Mouse (Mus musculus) gastrocnemius, adult 2 months (tissue): ENCODE measurements around the gene Ptpdc1. TPM values are rescaled to one million over a fixed set of nuclear protein-coding genes. Genes with fewer than 3 reads are reported as not detected.

Experiments used
- DNase-seq: peaks from one replicate; pipeline ENCODE4 v3.0.0; 2022
- H3K27ac ChIP-seq: fragments of 200-600 bp; 2 replicates; pipeline ENCODE4 v1.8.1; 2022; ENCODE audit warnings: mild to moderate bottlenecking
- H3K4me3 ChIP-seq: fragments of 200-600 bp; 2 replicates; pipeline ENCODE4 v1.8.1; 2022; ENCODE audit warnings: mild to moderate bottlenecking, moderate library complexity
- CTCF ChIP-seq: fragments of 200-600 bp; IDR thresholded peaks from 2 replicates; pipeline ENCODE4 v1.8.1; 2022; ENCODE audit warnings: antibody characterized with exemption, mild to moderate bottlenecking, moderate library complexity
- intact Hi-C: fragments of 180-260 bp; cut with DNase I; formaldehyde crosslinking; loops from one replicate; pipeline ENCODE4 v1.15.1; 2025
- total RNA-seq, 2 experiments: library from RNA; stranded (reverse); gene quantifications; 2 replicates each; pipeline ENCODE4 v1.2.3; 2021

Ptpdc1 gene
- total RNA-seq, 2 experiments from 2014 or later: 3.2 to 4.7 TPM

DNA sequence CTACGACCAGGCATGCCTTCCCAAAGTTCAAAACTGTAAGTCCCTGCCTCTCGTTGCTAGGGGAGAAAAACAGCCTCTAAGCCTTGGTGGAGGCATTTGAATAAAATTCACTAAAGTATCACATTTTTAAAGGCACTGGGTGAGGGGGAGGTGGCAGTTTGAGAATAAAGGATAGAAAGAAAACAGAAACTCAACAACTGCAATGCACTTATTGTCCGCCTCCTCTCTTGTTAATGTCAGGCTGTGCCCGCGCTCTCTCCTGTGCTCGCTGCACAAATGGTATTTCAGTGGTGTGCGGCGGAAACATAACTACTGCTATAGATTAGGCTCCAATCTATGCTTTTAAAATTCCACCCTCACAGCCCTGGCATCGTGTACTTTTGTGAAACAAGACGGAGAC, 31.4 kb downstream of the Ptpdc1 start:
- no peak overlapping the region for H3K4me3 ChIP-seq
- no peak for TF ChIP-seq CTCF
- DNase-seq: no peak
- intact Hi-C loops: no loop called here
- H3K27ac ChIP-seq: no peak overlapping the region

DNA sequence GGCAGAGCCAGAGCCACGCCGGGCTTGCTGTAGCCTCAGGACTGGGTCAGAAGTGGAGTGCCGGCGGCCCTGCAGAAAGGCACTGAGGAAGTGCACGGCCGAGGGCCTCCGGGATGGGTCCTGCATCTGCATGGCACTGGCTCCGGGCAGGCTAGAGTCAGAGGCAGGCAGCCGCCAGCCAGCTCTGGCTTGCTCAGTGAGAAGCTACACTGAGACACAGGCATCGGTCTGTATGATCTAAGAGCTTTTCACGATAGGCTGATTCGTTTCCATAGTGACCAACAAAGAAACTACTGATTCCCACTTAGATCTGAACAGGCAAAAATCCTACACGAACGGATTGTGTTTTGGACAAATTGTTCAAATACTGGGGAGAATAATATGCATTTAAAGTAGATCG, 32.3 kb downstream of the Ptpdc1 start:
- no peak for DNase-seq
- H3K27ac ChIP-seq: 0 out of 2 replicates have a peak overlapping the region, but pooled peaks have one; percentile 16
- intact Hi-C loops: no loop called here
- H3K4me3 ChIP-seq: no peak overlapping the region
- no peak for TF ChIP-seq CTCF

DNA sequence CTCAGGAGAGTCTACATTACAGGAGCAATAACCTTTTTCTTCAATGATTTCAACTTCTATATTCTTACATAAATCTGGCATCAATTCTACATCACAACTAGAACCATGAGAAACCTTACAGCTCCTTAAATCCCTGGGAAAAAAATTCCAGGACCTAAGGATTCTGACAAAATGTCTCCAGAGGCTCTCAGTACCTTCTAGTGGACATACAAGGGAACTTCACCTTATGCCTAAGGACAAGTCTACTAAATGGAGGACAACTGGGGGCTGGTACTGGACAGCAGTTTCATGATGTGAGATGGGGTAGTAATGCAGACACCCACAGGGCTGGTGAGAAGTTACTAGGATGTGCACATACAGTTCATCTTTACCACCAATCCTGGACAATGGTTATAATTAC, 34.7 kb downstream of the Ptpdc1 start:
- intact Hi-C loops: no loop called here
- H3K27ac ChIP-seq: no peak overlapping the region
- no peak overlapping the region for H3K4me3 ChIP-seq
- no peak for DNase-seq
- TF ChIP-seq CTCF: peak; percentile 14; the same call in 1 of the 2 replicates

DNA sequence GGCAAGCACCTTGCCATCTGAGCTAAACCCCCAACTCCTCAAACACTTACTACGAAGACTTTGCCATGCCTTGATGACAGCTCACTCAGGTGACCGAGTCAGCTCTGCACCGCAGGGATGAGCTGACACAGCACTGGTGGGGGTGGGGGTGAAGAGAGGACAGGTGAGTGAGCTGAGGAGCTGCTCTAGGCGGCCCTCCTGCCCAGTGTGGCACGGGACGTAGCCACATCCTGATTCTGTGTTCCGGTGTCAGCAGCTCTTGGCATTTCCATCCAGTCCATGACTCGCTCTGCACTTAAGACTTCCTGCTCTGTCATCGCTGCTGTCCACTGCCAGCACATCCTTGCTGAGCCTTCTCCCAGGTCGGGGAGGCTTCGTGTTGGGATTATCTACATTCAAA, 38.1 kb downstream of the Ptpdc1 start:
- Histone ChIP-seq H3K4me3 (no peak overlapping the region), H3K27ac (no peak overlapping the region)
- TF ChIP-seq CTCF: no peak
- intact Hi-C loops: no loop called here
- DNase-seq: no peak

DNA sequence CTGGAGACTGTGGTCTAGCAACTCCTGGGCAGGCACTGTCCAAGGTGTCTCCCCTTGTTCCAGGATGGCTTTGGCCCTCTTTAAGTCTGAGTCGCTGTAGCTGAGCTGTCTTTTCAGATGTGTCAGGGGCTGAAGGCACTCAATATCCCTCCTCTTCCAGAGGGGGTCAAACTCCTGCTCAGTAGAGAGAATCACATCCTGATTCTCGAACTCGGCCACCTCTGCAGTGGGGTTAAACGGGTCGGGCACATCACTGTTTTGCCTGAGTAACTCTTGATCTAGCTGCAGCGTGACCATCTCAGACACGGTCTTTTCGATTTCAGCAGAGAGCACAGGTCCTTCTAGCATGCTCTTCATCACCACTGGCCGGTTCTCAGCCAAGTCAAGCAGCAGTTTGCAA, 39.0 kb downstream of the Ptpdc1 start:
- Histone ChIP-seq H3K27ac (no peak overlapping the region), H3K4me3 (no peak overlapping the region)
- no peak for TF ChIP-seq CTCF
- no peak for DNase-seq
- intact Hi-C loops: no loop called here

DNA sequence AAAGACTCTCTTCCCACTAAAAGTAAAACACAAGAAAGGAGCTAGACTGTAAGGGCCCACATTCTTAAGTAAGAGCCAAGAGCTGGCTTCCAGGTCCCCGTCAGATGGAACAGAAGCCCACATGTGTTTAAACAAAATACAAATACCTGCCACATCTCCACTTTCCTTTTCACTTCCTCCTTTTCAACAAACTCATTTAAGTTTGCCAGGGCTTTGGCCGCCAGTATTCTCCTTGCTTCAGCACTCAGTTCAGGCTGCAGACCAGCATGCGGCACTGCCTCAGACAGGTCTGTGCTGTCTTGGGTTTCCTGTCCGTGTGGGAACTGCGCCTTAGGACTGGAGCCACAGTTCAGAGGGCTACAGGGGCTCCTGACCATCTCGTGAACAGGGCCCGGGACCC, 39.7 kb downstream of the Ptpdc1 start:
- TF ChIP-seq CTCF: no peak
- no peak overlapping the region for H3K4me3 ChIP-seq
- DNase-seq: no peak
- no peak overlapping the region for H3K27ac ChIP-seq
- intact Hi-C loops: no loop called here

DNA sequence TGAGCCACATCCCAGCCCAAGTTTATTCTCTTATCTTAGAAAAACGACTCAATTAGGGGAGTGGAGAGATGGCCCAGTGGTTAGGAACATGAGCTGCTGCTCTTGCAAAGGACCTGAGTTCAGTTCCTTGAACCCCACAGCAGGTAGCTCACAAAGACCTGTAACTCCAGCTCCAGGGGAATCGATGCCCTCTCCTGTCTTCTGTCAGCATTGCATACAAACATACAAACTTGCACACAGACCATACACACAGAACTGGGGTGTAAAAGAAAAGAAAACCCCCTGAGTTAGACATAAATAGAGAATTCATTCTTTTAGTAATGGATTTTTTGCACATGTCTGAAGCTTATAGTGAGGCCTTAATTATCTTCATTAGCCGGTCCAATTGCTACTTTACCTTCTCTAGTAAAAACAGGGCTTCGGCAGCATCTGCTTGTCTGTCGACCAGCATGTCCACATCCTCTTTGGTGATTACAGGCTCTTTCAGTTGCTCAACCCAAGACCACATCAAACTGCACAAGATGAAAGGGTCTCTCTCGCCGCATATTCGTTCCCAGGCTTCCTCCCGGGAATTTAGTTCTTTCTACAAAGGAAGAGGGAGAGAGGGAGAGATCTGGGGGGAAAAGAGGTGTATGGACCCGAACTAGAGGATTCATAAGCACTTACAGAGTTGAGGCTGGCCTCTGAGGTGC, 42.6 kb downstream of the Ptpdc1 start:
- intact Hi-C loops: no loop called here
- no peak for TF ChIP-seq CTCF
- no peak for DNase-seq
- Histone ChIP-seq H3K27ac (no peak overlapping the region), H3K4me3 (no peak overlapping the region)

DNA sequence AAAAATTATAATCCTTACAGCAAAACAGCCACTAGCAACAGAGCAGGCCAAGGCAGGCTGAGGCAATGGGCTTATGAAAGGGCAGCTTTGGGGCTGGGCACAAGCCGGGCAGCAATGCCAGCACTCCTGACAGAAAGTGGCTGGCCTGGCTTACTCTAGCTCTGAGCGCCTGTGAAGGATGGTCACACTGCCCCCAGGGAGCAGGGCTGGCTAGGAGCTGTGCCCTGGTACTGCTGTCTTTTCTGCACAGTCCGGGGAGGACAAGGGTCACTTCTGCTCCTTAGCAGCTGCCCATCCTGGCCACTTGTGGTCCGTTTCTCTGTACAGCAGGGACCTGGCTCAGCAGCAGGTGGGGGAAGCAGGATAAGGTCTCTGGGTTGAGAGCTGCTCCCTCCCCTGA, 46.8 kb downstream of the Ptpdc1 start:
- TF ChIP-seq CTCF: no peak
- intact Hi-C loops: no loop called here
- DNase-seq: no peak
- no peak overlapping the region for H3K27ac ChIP-seq
- no peak overlapping the region for H3K4me3 ChIP-seq

DNA sequence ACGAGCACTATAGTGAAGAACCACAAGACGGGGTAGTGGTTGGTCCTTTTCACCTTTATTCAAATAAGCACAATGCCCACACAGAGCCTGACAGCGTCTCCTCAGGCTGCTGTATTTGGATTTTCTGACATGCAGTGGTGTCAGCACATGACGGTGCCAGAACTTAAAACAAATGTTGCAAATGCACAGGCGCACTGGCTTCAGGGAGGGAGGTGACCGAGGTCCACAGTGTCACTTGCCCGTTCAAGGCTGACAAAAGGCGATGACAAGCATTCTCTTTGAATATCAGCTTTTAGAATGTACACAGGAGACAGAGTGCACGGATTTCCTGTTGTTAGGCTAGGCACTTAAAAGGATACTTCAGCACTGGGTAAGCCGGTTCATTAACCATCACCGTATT, 47.6 kb downstream of the Ptpdc1 start:
- no peak overlapping the region for H3K27ac ChIP-seq
- intact Hi-C loops: no loop called here
- no peak for DNase-seq
- H3K4me3 ChIP-seq: no peak overlapping the region
- TF ChIP-seq CTCF: no peak

DNA sequence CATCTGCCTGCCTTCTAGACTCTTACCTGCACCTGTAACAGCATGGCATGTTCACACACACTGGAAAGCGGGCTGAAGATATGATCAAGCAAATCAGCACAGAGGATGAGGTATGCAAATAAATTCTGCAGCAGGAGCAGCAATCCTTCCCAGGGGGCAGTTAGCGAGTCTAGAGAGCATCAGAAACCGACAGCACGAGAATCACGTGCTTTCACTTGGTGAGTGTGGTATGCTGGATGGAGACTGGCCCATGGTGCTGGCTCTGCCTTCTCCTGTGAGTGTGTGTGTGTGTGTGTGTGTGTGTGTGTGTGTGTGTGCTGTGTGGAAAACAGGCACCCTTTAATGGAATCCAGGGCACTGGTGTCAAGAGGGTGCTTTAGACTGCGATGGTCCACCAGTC, 48.5 kb downstream of the Ptpdc1 start:
- DNase-seq: no peak
- Histone ChIP-seq H3K27ac (no peak overlapping the region), H3K4me3 (no peak overlapping the region)
- intact Hi-C loops: no loop called here
- no peak for TF ChIP-seq CTCF

DNA sequence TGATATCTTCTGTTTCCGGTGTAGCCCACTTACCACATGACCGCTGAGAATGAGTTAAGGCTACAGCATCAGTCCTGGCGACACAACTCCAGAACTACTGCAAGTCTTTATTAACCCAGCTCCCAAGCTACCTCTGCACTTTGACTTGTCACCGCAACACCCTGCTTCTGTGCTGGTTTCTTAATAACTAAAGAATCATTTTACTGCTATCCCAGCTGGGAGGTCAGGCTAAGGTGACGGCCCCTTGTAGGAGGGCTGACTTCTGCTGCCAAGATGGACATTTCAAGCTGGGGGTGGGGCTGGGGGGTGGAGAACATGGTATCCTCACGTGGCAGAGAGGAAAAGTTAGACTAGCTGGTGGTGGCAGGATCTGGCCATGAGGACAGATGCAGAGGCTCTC, 50.7 kb downstream of the Ptpdc1 start:
- no peak overlapping the region for H3K27ac ChIP-seq
- no peak for DNase-seq
- H3K4me3 ChIP-seq: no peak overlapping the region
- intact Hi-C loops: no loop called here
- TF ChIP-seq CTCF: no peak

DNA sequence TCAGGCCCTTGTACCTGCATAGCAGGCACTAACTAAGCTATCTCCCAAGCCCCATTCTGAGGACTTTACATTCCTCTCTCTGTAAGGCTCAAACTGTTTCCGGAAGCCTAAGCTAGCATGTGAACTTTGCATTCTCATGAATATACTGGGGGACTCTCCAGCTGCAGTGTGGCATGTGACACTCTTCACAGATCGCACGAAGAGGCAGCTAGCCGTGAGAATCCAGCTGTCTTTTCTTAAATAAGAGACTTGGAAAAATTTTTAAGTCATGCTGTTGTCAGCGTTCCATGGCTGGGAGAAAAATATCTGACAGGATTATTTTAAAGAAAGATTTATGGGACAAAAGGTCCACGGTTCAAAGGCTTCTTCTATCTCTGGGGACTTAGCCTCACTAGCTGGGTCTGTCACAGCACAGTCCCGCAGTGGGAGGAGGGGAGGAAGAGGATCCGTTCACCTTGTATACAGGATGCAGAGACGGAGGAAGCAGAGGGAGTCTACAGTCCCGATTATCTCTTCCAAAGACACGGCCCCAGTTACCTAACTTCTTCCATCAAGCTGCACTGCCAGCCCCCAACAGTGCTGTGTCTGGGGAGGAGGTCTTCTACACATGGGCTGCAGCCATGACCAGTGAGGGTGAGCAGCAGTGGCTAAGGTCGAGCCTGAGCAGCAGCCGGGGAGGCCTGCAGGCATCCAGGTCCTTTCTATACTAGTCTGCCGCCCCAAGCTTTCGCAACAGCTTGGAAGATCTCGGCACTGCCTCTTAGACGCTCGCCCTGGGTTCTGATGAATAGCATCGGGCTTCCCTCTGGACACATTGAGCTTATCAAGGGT, 51.7 kb downstream of the Ptpdc1 start:
- intact Hi-C loops: no loop called here
- H3K27ac ChIP-seq: peak overlapping the region; percentile 43

DNA sequence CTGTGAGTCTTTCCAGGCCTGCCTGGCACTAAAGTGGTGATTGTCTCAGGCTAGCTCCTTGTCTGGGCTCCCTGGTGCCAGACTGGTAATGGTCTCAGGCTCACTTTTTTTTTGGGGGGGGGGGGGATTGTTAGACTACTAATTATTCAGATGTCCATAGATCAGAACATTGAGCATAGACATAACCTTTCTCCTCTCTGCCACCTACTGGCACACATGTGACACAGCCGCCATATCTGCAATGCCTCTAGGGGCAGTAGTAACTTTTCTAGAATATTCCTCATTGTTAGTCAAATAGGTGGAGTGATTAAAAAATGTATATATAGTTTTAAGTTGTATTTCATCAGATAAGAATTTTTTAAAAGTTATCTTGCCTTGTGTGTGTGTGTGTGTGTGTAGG, 53.3 kb downstream of the Ptpdc1 start:
- Histone ChIP-seq H3K27ac (no peak overlapping the region), H3K4me3 (no peak overlapping the region)
- peak; percentile 87 for TF ChIP-seq CTCF
- peak; percentile 65 for DNase-seq
- intact Hi-C loops: loop anchor here (1.0 kb wide), 2 partner anchors 44 to 67 kb away; no protein-coding TSS in a partner anchor

More for the DNA sequence above, 51.7 kb downstream of the Ptpdc1 start:
- peak overlapping the region; percentile 31 for H3K4me3 ChIP-seq
- no peak for TF ChIP-seq CTCF
- DNase-seq: no peak
